Mouse (Mus musculus): ENCODE data around the gene Minos1.

DNA sequence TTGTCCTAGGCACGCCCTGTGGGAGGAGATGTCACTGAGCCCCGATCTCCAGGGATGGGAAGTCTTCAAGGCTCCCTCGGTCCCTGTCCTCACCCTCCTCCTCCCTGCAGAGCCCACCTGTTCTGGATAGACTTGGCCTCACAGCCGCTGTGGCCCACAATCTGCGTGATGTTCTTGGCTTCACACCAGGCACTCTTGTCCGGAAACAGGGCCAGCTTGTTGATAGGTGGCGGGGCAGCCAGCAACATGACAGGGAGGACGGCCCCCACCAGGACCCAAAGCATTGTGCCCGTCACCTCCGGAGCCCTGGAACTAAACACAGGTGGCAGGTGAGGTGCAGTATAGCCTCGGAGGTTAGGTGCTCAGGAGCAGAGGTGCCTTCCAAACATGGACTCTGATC is 45.6 kb downstream of the Minos1 start:
- TF ChIP-seq CTCF (IDR thresholded peaks at IDR 0.05; ENCODE audit: insufficient read depth, low read length) (no peak), POLR2A (IDR thresholded peaks at IDR 0.05; ENCODE audit: borderline replicate concordance, extremely low read depth, low read depth, low read length) (no peak)
